Mouse (Mus musculus) hindbrain, embryonic 10.5 days (tissue): ENCODE measurements around the gene Sprr2a2. TPM values are rescaled to one million over a fixed set of nuclear protein-coding genes. Genes with fewer than 3 reads are reported as not detected.

Experiments
- polyA plus RNA-seq: library from polyadenylated mRNA; unstranded; fragments of >200 nt; fragmentation: Nextera tagmentation; extraction: Ambion mirVana; gene quantifications from 2 replicates; pipeline ENCODE4 v1.2.1, GENCODE M21; 2016

Gene Sprr2a2
- polyA plus RNA-seq, 1 experiment from 2014 or later = not detected

Other genes starting within 250 kb of the Sprr2a2 start
- not detected in 2 replicates for gene Pglyrp3, start 201.3 kb upstream of the Sprr2a2 start, polyA plus RNA-seq
- 0.46 and 1.7 TPM in 2 replicates for gene Lor, start 132.8 kb upstream of the Sprr2a2 start, polyA plus RNA-seq
- gene Prr9, start 92.0 kb upstream of the Sprr2a2 start, polyA plus RNA-seq = not detected in 2 replicates
- gene Lelp1, start 73.2 kb upstream of the Sprr2a2 start, polyA plus RNA-seq = not detected in 2 replicates
- gene Sprr2a1, start 121 bp upstream of the Sprr2a2 start, polyA plus RNA-seq = not detected in 2 replicates
- not detected in 2 replicates for gene Sprr2a3, start 69.5 kb downstream of the Sprr2a2 start, polyA plus RNA-seq
- not detected in 2 replicates for gene Sprr2b, start 100.7 kb downstream of the Sprr2a2 start, polyA plus RNA-seq
- gene Sprr2d, start 123.2 kb downstream of the Sprr2a2 start, polyA plus RNA-seq = not detected in 2 replicates
- gene Sprr2e, start 136.2 kb downstream of the Sprr2a2 start, polyA plus RNA-seq = not detected in 2 replicates
- not detected in 2 replicates for gene Sprr2f, start 149.3 kb downstream of the Sprr2a2 start, polyA plus RNA-seq
- not detected in 2 replicates for gene Sprr2h, start 169.8 kb downstream of the Sprr2a2 start, polyA plus RNA-seq
- gene Sprr2i, start 192.1 kb downstream of the Sprr2a2 start, polyA plus RNA-seq = not detected in 2 replicates
- gene Sprr2j-ps, start 202.2 kb downstream of the Sprr2a2 start, polyA plus RNA-seq = not detected in 2 replicates
- gene Gm9774, start 213.5 kb downstream of the Sprr2a2 start, polyA plus RNA-seq = 8.3 and 9.8 TPM in 2 replicates
- gene Sprr2k, start 216.7 kb downstream of the Sprr2a2 start, polyA plus RNA-seq = not detected in 2 replicates
- not detected in 2 replicates for gene Sprr1b, start 222.9 kb downstream of the Sprr2a2 start, polyA plus RNA-seq
- not detected in 2 replicates for gene Sprr3, start 242.8 kb downstream of the Sprr2a2 start, polyA plus RNA-seq